Mouse (Mus musculus): ENCODE data around the gene Tcirg1. TPM values are rescaled to one million over a fixed set of nuclear protein-coding genes. Genes with fewer than 3 reads are reported as not detected.

Gene Tcirg1
- polyA plus RNA-seq, 1 experiment from 2014 or later = 25.1 TPM

- Histone ChIP-seq H3K4me1 (peaks cover 12% of the 10 kb centered on the region), H3K9me3 (no peaks in the 10 kb centered on the region), H3K27me3 (replicated peaks) (peaks cover 25% of the 10 kb centered on the region), H3K27ac (replicated peaks) (no peak overlapping the region), H3K4me2 (peak overlapping the region; percentile 65), H3K9ac (peak overlapping the region; percentile 40), H3K4me3 (peak overlapping the region; percentile 40), H3K36me3 (no peaks in the 10 kb centered on the region)
- 15% methylated on average over 27 of the region's 27 CpGs for WGBS
- ATAC-seq (ENCODE audit: extremely low read depth, insufficient number of reproducible peaks, low FRiP score, low TSS enrichment) = no peak
Measured at GRCm38 (mm10) chr19:3942986-3943735, 36.2 kb upstream of the Tcirg1 start.

GRCm38 (mm10) chr19:3942315-3942714, 35.4 kb upstream of the Tcirg1 start:
- Histone ChIP-seq H3K9me3 (no peaks in the 10 kb centered on the region), H3K9ac (no peak overlapping the region), H3K4me2 (no peak overlapping the region), H3K4me1 (peaks cover 12% of the 10 kb centered on the region), H3K27ac (replicated peaks) (no peak overlapping the region), H3K4me3 (no peak overlapping the region), H3K27me3 (replicated peaks) (peaks cover 25% of the 10 kb centered on the region), H3K36me3 (no peaks in the 10 kb centered on the region)
- no peak for ATAC-seq (ENCODE audit: extremely low read depth, insufficient number of reproducible peaks, low FRiP score, low TSS enrichment)
- 78% methylated on average over 7 of the region's 7 CpGs for WGBS

- Histone ChIP-seq H3K4me1 (peaks cover 14% of the 10 kb centered on the region), H3K9me3 (no peaks in the 10 kb centered on the region), H3K27me3 (replicated peaks) (peaks cover 13% of the 10 kb centered on the region), H3K36me3 (no peaks in the 10 kb centered on the region), H3K27ac (replicated peaks) (peak overlapping the region; percentile 8; the same call in 1 of the 2 replicates), H3K4me2 (peak overlapping the region; percentile 96), H3K4me3 (peak overlapping the region; percentile 68), H3K9ac (peak overlapping the region; percentile 83)
- ATAC-seq (ENCODE audit: extremely low read depth, insufficient number of reproducible peaks, low FRiP score, low TSS enrichment) = no peak
- WGBS = 8% methylated on average over 22 of the region's 22 CpGs
Measured at GRCm38 (mm10) chr19:3935896-3936850, 29.2 kb upstream of the Tcirg1 start.

GRCm38 (mm10) chr19:3935032-3935895, 28.3 kb upstream of the Tcirg1 start, which contains the start of gene Unc93b1:
Gene Unc93b1 (plus strand): TSS chr19:3935186.
- ATAC-seq (ENCODE audit: extremely low read depth, insufficient number of reproducible peaks, low FRiP score, low TSS enrichment) = peak; percentile 38; the same call in 1 of the 2 replicates
- no peaks in the 10 kb centered on the region for H3K36me3 ChIP-seq
- H3K9me3 ChIP-seq = no peaks in the 10 kb centered on the region
- H3K4me2 ChIP-seq = peak within 1 kb of the TSS; percentile 96
- H3K4me3 ChIP-seq = peak within 1 kb of the TSS; percentile 68
- peak within 1 kb of the TSS; percentile 83 for H3K9ac ChIP-seq
- H3K27ac ChIP-seq (replicated peaks) = peak within 1 kb of the TSS; percentile 8
- WGBS = 7% methylated on average over 38 of the region's 42 CpGs
- H3K27me3 ChIP-seq (replicated peaks) = peaks cover 13% of the 10 kb centered on the region
- H3K4me1 ChIP-seq = peaks cover 23% of the 10 kb centered on the region

- Histone ChIP-seq H3K4me1 (peaks cover 42% of the 10 kb centered on the region), H3K9ac (no peak overlapping the region), H3K36me3 (no peaks in the 10 kb centered on the region), H3K4me2 (no peak overlapping the region), H3K4me3 (no peak overlapping the region), H3K9me3 (no peaks in the 10 kb centered on the region), H3K27ac (replicated peaks) (no peak overlapping the region), H3K27me3 (replicated peaks) (peaks cover 7% of the 10 kb centered on the region; the same call in 1 of the 2 replicates)
- ATAC-seq (ENCODE audit: extremely low read depth, insufficient number of reproducible peaks, low FRiP score, low TSS enrichment) = no peak
- WGBS = 85% methylated on average over 9 of the region's 9 CpGs
Measured at GRCm38 (mm10) chr19:3931716-3932115, 24.8 kb upstream of the Tcirg1 start.

GRCm38 (mm10) chr19:3930262-3931057, 23.5 kb upstream of the Tcirg1 start:
- 67% methylated on average over 21 of the region's 21 CpGs for WGBS
- Histone ChIP-seq H3K9me3 (no peaks in the 10 kb centered on the region), H3K4me1 (peaks cover 39% of the 10 kb centered on the region), H3K4me3 (no peak overlapping the region), H3K27me3 (replicated peaks) (no peaks in the 10 kb centered on the region), H3K27ac (replicated peaks) (peak overlapping the region; percentile 87), H3K4me2 (peak overlapping the region; percentile 27), H3K36me3 (no peaks in the 10 kb centered on the region), H3K9ac (peak overlapping the region; percentile 58)
- no peak for ATAC-seq (ENCODE audit: extremely low read depth, insufficient number of reproducible peaks, low FRiP score, low TSS enrichment)

GRCm38 (mm10) chr19:3929211-3929941, 22.4 kb upstream of the Tcirg1 start, which contains the start of gene Aldh3b1:
Gene Aldh3b1 (minus strand): TSS chr19:3929808.
- H3K9me3 ChIP-seq = no peaks in the 10 kb centered on the region
- peak within 1 kb of the TSS; percentile 87 for H3K27ac ChIP-seq (replicated peaks)
- no peak within 1 kb of the TSS for H3K4me3 ChIP-seq
- H3K4me1 ChIP-seq = peaks cover 36% of the 10 kb centered on the region
- 39% methylated on average over 12 of the region's 12 CpGs for WGBS
- H3K36me3 ChIP-seq = no peaks in the 10 kb centered on the region
- peak within 1 kb of the TSS; percentile 27 for H3K4me2 ChIP-seq
- ATAC-seq (ENCODE audit: extremely low read depth, insufficient number of reproducible peaks, low FRiP score, low TSS enrichment) = peak; percentile 54
- peak within 1 kb of the TSS; percentile 58 for H3K9ac ChIP-seq
- no peaks in the 10 kb centered on the region for H3K27me3 ChIP-seq (replicated peaks)

- no peaks in the 10 kb centered on the region for H3K27me3 ChIP-seq (replicated peaks)
- 69% methylated on average over 4 of the region's 4 CpGs for WGBS
- no peak overlapping the region for H3K9ac ChIP-seq
- H3K9me3 ChIP-seq = no peaks in the 10 kb centered on the region
- no peak overlapping the region for H3K4me3 ChIP-seq
- peak overlapping the region; percentile 87 for H3K27ac ChIP-seq (replicated peaks)
- ATAC-seq (ENCODE audit: extremely low read depth, insufficient number of reproducible peaks, low FRiP score, low TSS enrichment) = no peak
- H3K4me1 ChIP-seq = peaks cover 42% of the 10 kb centered on the region
- H3K36me3 ChIP-seq = no peaks in the 10 kb centered on the region
- no peak overlapping the region for H3K4me2 ChIP-seq
Measured at GRCm38 (mm10) chr19:3928779-3929178, 21.8 kb upstream of the Tcirg1 start.

- no peak overlapping the region for H3K4me2 ChIP-seq
- ATAC-seq (ENCODE audit: extremely low read depth, insufficient number of reproducible peaks, low FRiP score, low TSS enrichment) = no peak
- WGBS = 81% methylated on average over 4 of the region's 4 CpGs
- H3K27me3 ChIP-seq (replicated peaks) = no peaks in the 10 kb centered on the region
- H3K4me3 ChIP-seq = no peak overlapping the region
- H3K4me1 ChIP-seq = peaks cover 46% of the 10 kb centered on the region
- no peak overlapping the region for H3K27ac ChIP-seq (replicated peaks)
- no peaks in the 10 kb centered on the region for H3K36me3 ChIP-seq
- no peaks in the 10 kb centered on the region for H3K9me3 ChIP-seq
- H3K9ac ChIP-seq = no peak overlapping the region
Measured at GRCm38 (mm10) chr19:3927989-3928388, 21.1 kb upstream of the Tcirg1 start.
